Mouse (Mus musculus): ENCODE results near the gene Tnfrsf23.
"Not testable (repeated sequence)": the region's sequence is repeated elsewhere in the genome, so short reads cannot be mapped to it uniquely, and the experiment has no call there.

The Tnfrsf23 gene

GRCm38 (mm10) chr7:143685359-143686067 is at the start of gene Tnfrsf23:
TSS of gene Tnfrsf23 (minus strand) at chr7:143685872.
- peak; percentile 53 for DNase-seq (ENCODE audit: low spot score)

- DNase-seq (ENCODE audit: low spot score), result no peak
These were observed 48.1 kb upstream of the Tnfrsf23 start for GRCm38 (mm10) chr7:143733746-143734145.

- no peak for DNase-seq (ENCODE audit: low spot score)
These were observed 44.2 kb upstream of the Tnfrsf23 start for GRCm38 (mm10) chr7:143729886-143730285.

DNA sequence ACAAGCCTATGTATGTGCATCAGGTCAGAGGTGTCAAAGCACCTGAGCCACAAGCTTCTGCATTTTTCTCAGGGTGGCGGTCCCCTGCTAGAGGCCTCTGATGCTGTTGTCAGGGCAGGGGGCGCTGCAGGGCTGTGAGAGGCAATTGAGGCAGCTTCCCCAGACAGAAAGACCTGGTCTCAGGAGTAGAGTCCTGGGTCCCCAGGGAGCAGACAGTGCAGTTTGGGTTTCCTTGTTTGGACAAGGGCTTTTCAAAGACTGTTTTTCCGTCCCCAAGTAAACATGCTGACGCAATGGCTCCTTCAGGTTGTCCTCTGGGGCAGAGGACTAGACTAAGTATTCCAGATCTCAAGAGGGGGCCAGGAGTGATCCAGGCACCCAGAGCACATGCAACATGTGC is 40.7 kb upstream of the Tnfrsf23 start:
- no peak for DNase-seq (ENCODE audit: low spot score)

GRCm38 (mm10) chr7:143723841-143724240 is 38.2 kb upstream of the Tnfrsf23 start:
- DNase-seq (ENCODE audit: low spot score), result no peak

- DNase-seq (ENCODE audit: low spot score), result no peak
These were observed 37.0 kb upstream of the Tnfrsf23 start for GRCm38 (mm10) chr7:143722646-143723045.

- no peak for DNase-seq (ENCODE audit: low spot score)
These were observed 32.1 kb upstream of the Tnfrsf23 start for GRCm38 (mm10) chr7:143717811-143718210.

DNA sequence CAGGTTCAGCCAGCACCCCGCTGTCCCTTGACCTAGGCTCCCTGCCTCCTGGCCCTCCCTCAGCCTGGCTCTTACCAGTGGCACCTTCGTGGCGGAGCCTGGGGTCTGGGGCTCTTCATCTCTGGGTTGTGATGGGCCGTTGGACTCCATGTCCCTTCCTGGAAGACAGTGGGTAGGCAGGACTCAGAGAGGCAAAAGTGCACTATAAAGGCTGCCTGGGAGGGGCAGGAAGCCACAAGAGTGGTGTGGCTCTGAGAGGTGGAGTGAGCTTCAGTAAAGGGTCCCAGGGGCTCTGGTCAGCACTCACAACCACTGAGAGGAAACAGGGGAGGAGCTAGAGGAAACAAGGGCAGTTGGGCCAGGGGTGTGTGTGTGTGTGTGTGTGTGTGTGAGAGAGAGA is 27.7 kb upstream of the Tnfrsf23 start:
- no peak for DNase-seq (ENCODE audit: low spot score)

DNA sequence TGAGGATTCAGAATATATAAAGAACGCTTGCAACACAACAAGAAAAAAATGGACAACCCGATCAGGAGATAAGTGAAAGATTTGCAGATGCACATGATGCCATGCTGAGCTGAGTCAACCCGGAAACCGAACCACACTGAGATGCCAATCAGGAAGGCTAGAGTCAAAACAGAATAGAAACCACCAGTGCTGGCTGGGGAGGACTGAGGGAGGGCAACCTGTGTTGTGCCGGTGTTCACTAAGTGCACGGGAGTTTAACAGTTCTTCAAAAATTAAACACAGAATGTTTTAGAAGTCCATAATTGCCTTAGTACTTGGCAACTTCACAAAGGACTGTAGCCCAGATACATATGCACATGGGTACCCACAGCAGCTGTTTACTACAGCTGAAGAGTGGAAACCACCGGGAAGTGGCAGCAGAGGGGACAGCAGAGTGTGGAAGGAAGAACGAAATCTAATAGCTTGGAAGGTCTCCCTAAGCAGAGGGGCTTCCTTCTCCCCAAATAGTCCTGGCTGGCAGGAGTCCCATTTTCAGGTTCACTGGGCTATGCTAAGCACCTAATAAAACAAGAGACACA is 27.2 kb upstream of the Tnfrsf23 start:
- no peak for DNase-seq (ENCODE audit: low spot score)

DNA sequence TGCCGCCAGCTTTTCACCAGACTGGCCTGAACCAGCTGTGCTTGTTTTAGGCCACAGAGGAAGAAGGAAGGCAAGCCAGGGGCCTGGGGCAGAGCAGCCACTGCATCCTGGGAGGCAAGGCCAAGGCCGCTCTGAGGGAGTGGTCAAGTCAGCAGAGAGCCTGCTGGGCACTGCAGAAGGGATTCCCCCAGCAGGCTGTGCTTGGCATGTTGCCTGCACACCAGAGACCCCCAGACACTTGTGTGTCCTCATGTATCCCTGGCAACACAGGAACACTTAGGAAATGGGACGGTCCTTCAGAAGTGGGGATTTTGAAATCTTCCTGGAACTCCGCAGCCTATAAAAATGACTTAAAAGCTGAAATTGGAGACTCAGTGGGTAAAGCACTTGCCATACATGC is 26.4 kb upstream of the Tnfrsf23 start:
- DNase-seq (ENCODE audit: low spot score), result no peak

DNA sequence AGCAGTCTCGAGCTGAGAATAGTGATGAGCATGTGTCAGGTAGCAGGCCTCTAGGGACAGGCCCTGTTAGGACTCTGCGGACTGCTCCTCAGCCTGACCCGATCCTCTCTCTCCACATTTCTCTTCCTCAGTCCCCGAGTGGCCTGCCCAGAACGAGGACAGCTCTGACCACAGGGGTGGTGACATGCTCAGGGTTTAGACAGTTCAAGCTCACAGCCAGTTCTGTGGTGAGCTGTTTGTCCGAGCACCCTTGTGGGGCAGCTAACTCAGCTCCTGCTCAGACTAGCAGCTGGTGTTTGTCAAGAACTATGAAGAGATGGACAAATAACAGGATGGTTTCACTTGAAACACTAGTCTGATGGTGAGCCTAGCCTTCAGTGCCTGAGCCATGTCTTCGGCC is 25.7 kb upstream of the Tnfrsf23 start:
- DNase-seq (ENCODE audit: low spot score), result no peak

DNA sequence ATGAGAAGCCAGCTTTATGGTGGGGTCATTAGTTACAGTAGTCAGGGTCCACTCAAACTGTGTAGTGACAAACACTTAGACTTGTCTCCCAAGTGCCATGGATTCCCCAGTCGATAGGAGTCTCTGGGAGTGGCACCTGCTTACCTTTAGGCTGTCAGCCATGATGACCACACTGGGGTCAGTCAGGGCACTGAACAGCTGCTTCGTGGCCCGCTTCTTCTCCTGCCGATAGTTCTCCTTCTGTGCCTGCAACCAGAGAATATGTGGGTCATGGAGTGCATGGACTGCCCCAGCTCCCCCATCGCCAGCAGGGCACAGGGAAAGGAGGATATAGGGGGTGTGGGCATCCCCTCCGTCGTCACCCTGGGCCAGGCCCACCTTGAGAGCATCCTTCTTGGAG is 23.7 kb upstream of the Tnfrsf23 start:
- DNase-seq (ENCODE audit: low spot score), result no peak

DNA sequence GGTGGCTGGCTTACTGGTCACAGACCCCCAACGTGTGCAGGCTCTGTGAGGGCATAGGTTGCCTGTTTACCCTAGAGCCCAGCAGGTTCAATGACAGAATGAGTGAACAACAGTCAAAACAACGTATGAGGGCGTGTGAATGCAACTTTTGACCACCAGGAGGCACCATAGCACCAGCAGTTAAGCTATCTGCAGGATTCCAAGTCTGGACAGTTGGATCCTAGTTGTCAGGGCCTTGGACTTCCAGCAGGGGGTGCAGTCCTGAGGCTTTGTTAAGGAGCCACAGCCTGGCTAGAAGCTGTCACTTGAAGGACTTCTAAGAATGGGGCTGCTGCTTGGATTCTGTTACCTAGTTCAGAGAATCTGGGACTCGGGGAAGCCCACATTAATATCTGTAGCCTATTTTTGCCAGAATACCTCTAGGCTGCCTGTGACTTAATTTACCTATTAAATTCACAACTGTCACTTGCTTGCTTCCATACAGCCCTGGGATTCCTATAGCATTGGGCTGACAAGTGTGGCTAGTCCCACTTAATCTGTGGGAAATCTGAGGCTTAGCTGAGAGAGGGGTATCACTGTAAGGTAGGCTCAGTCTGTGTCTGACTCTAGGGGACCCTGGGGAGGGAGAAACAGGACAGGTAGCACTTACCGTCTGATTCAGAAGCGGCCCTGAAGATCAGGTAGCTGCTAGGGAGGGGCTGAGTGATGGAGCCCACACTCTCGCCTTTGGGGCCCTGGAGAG is 21.2 kb upstream of the Tnfrsf23 start:
- peak; percentile 73 for DNase-seq (ENCODE audit: low spot score)

DNA sequence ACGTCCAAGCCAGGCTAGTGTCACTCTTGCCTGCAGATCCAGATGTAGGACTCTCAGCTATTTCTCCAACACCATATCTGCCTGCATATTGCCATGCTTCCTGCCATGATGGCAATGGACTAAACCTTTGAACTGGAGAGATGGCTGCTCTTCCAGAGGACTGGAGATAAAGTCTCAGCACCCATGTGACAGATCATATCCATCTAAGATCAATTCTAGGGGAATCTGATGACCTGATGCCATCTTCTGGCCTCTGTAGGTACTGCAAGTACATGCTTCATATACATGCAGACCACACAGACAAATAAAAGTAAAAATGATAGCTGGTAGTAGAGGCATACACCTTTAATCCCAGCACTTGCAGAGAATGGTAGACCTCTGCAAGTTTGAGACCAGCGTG is 10.5 kb upstream of the Tnfrsf23 start:
- DNase-seq (ENCODE audit: low spot score), result no peak

- DNase-seq (ENCODE audit: low spot score), result no peak
These were observed 8.9 kb upstream of the Tnfrsf23 start for GRCm38 (mm10) chr7:143694550-143694949.

- DNase-seq (ENCODE audit: low spot score), result no peak
These were observed 7.3 kb upstream of the Tnfrsf23 start for GRCm38 (mm10) chr7:143692746-143693510.

DNA sequence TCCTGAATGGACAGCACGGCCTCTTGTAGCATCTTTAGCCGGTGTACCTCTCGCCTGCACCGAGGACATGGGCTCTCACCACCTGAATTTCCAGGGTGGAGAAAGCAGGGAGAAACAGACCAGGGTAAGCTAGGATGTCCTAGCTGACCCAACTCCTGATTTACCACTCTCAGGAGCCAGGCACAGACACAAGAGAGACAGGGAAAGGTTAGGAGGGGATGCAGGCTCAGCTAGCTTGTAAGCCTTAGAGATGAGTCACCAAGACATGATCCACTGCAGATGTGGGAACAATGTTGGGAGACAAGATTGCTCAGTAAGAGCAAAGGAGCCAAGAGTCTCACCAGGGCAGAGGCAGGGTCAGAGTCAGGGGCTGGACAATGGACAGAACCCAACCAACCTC is 6.2 kb upstream of the Tnfrsf23 start:
- DNase-seq (ENCODE audit: low spot score), result no peak

DNA sequence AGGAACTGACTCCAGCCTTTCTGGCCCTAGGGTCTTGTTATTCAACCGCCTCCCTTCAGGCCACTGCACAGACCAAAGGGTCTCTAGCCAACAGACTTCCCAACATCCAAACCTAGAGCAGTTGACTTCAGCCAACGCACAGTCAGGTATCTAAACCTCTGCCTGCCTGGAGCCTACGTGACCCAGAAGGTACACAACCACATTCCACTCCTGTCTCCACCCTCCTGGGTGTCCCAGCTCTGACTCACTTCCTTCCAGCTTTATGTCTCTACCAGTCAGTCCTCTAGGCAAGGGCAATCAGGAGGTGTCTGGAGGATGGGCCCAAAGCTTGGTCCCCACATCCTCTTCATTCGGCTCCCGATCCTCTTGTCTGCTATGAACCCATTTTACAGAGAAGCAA is 5.5 kb upstream of the Tnfrsf23 start:
- no peak for DNase-seq (ENCODE audit: low spot score)

DNA sequence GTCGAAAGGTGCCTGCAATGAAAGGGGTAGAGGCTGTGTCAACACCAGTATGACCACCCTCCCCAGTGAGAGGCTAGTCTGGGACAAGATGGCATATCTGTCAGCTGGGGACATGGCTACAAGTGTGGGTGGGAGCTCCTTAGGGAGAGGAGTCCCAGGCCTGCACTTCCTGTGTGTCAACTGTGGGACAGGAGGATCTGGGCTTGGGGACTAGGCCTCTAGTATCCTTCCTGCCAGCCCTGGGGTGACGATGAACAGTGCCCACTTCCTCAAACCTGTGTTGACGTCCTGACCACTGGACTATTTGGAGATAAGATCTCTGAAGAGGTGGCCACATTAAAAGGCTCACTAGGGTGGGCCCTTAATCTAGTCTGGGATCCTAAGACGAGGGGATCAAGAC is 4.3 kb upstream of the Tnfrsf23 start:
- DNase-seq (ENCODE audit: low spot score), result no peak

DNA sequence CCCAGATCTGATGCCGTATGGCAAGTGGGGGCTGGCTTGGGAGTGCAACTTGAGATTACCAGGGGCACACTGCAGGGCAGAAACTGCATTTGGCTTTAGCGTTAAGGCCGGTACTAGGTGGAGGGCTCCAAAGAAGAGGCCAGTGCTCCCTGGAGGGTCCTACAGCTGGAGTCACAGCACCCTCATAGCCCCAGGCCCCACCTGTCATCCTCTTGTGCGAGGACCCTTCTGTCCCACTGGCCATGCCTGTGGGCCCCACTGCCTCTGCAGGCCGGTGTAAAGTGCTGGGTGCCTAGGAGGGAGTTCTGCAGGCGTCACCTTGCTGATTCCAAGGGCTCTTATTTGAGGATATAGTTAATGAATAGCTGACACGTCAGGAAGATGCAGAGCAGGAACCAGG is 3.8 kb upstream of the Tnfrsf23 start:
- no peak for DNase-seq (ENCODE audit: low spot score)

DNA sequence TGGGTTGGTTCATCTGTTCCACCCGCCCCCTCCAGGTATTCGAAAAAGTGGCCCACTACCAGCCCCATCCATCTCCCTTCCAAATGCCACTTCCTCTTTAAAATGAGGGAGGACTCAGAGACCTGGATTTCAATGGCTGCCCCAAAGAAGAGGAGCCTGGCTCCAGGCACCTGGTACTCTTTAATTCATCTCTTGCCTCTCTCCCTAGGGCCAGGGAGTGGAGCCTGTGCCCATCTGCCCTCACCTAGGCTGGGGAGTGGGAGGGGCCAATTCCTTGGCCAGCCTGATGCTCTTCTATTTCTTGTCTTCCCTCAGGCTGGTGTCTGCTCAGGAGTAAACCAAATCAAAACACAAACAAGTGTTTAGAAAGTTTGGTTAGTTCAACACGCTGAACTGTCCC is 1.0 kb upstream of the Tnfrsf23 start:
- DNase-seq (ENCODE audit: low spot score), result not testable (repeated sequence)

DNA sequence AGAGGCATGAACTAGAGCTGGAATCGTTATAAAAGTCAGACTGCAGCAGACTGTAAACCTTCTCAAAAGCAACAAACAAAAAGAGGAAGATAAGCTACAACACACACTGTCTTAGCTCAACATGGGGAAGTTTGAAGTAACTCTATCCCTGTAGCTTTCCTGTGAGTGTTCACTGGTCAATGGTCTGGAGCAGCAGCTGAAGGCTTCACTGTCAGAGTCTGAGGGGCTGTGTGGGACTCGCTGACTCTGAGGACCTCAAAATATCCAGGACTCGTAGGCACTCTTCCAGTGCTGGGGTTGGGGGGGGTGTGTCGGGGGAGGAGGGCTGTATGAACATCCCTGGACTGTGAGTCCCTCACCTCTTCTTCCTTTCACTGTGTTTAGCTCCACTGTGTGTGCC is 519 bp upstream of the Tnfrsf23 start:
- not testable (repeated sequence) for DNase-seq (ENCODE audit: low spot score)

GRCm38 (mm10) chr7:143684569-143684968 is 1.1 kb downstream of the Tnfrsf23 start:
- not testable (repeated sequence) for DNase-seq (ENCODE audit: low spot score)

All from yolk sac, embryonic 10.5 days (tissue).